Comparison of ENCODE assay signal across 9 mouse cellular contexts in genomic region chr9:14697903-14698302, GRCm38 (mm10). TPM values are rescaled to one million over a fixed set of nuclear protein-coding genes. Genes with fewer than 3 reads are reported as not detected.
DNase-seq lines count a peak whose midpoint lies in the region; ATAC-seq and TF ChIP-seq lines count a peak whose summit lies in the region.
"Had no signal": no experiment of that assay in that cellular context is flagged by ENCODE, and none has a peak within 500 bp of the region (broad histone marks: within the 10 kb centered on the region; RNA-seq: fewer than 3 reads in every experiment).

No protein-coding gene starts in this region.

- no peak overlapping the region for H3K9ac ChIP-seq in lung, embryonic 15.5 days
- no peak overlapping the region for H3K9ac ChIP-seq in midbrain, embryonic 13.5 days (replicated peaks)
- H3K9ac ChIP-seq: midbrain, embryonic 12.5 days had no signal

- no peak for TF ChIP-seq POLR2A in spleen, adult 2 months (IDR thresholded peaks at IDR 0.05; ENCODE audit: low read depth, low read length)

- H3K4me2 ChIP-seq in lung, embryonic 15.5 days = no peak overlapping the region
- no peak overlapping the region for H3K4me2 ChIP-seq in midbrain, embryonic 13.5 days (replicated peaks)
- H3K4me2 ChIP-seq: midbrain, embryonic 12.5 days had no signal

- no peaks in the 10 kb centered on the region for H3K4me1 ChIP-seq in spleen, adult 2 months (ENCODE audit: control insufficient read depth, insufficient read depth, insufficient read length)
- no peaks in the 10 kb centered on the region for H3K4me1 ChIP-seq in lung, embryonic 15.5 days
- no peaks in the 10 kb centered on the region for H3K4me1 ChIP-seq in midbrain, embryonic 13.5 days (replicated peaks)
- H3K4me1 ChIP-seq: midbrain, embryonic 12.5 days had no signal

- H3K9me3 ChIP-seq in lung, embryonic 15.5 days = no peaks in the 10 kb centered on the region
- no peaks in the 10 kb centered on the region for H3K9me3 ChIP-seq in midbrain, embryonic 13.5 days
- H3K9me3 ChIP-seq: midbrain, embryonic 12.5 days had no signal

- peak; percentile 9; the same call in 1 of the 2 replicates for TF ChIP-seq CTCF in spleen, adult 2 months (IDR thresholded peaks at IDR 0.05; ENCODE audit: extremely low read depth, insufficient read depth, insufficient read length, insufficient replicate concordance)

- H3K4me3 ChIP-seq in spleen, adult 2 months (ENCODE audit: extremely low read depth, insufficient read depth, insufficient read length) = no peak overlapping the region
- H3K4me3 ChIP-seq in lung, embryonic 15.5 days = no peak overlapping the region
- no peak overlapping the region for H3K4me3 ChIP-seq in midbrain, embryonic 13.5 days (replicated peaks)
- H3K4me3 ChIP-seq: midbrain, embryonic 12.5 days had no signal

- H3K36me3 ChIP-seq in spleen, adult 2 months (ENCODE audit: control insufficient read depth, insufficient read depth, low read length) = no peaks in the 10 kb centered on the region
- no peaks in the 10 kb centered on the region for H3K36me3 ChIP-seq in lung, embryonic 15.5 days
- no peaks in the 10 kb centered on the region for H3K36me3 ChIP-seq in midbrain, embryonic 13.5 days
- H3K36me3 ChIP-seq: midbrain, embryonic 12.5 days had no signal

- no peak overlapping the region for H3K27ac ChIP-seq in spleen, adult 2 months (ENCODE audit: insufficient read depth, low read length)
- H3K27ac ChIP-seq in lung, embryonic 15.5 days = no peak overlapping the region
- H3K27ac ChIP-seq in midbrain, embryonic 13.5 days = no peak overlapping the region
- H3K27ac ChIP-seq: midbrain, embryonic 12.5 days had no signal

- 0 out of 2 replicates have a peak, but pooled peaks have one; percentile 39 for ATAC-seq in lung, embryonic 15.5 days (ENCODE audit: borderline replicate concordance, extremely low read depth, low FRiP score, low TSS enrichment)
- no peak for ATAC-seq in midbrain, embryonic 13.5 days

- H3K27me3 ChIP-seq in spleen, adult 2 months (ENCODE audit: control insufficient read depth, insufficient read depth, low read length) = no peaks in the 10 kb centered on the region
- no peaks in the 10 kb centered on the region for H3K27me3 ChIP-seq in lung, embryonic 15.5 days
- H3K27me3 ChIP-seq in midbrain, embryonic 13.5 days = no peaks in the 10 kb centered on the region
- H3K27me3 ChIP-seq: midbrain, embryonic 12.5 days had no signal

- peak; percentile 67 for DNase-seq in adrenal gland, postnatal 14 days
- DNase-seq in adrenal gland, adult 8-10 months = no peak
- peak in 1 of 2 experiments; percentile 10 for DNase-seq in spleen, adult 2 months (ENCODE audit: low read depth in 1 of 2, low spot score in 2 of 2)
- no peak for DNase-seq in spleen, adult 12 weeks (ENCODE audit: low spot score)
- DNase-seq in thymus, postnatal 4 days = peak; percentile 77
- no peak for DNase-seq in urinary bladder, postnatal 10 days (ENCODE audit: low spot score)

- WGBS in spleen, adult 2 months = 41% methylated on average over 4 of the region's 4 CpGs
- WGBS in lung, embryonic 15.5 days = 63% methylated on average over 4 of the region's 4 CpGs
- 70% methylated on average over 4 of the region's 4 CpGs for WGBS in midbrain, embryonic 13.5 days

RNA-seq across cellular contexts. Expression of gene Piwil4, which starts 42.6 kb away (rescaled TPM):
- not detected in 2 replicates for total RNA-seq in adrenal gland, postnatal 14 days (2021)
- total RNA-seq in adrenal gland, adult 8-10 months (2022) = under 1 TPM in 3 of 4 experiments, not detected in 1; 0.09 to 0.27 (median 0.15) TPM
- 0.19 and 0.46 TPM in 2 replicates for polyA plus RNA-seq in spleen, adult 2 months (2012; rRNA removed)
- polyA plus RNA-seq in lung, embryonic 15.5 days (2015; fragmentation: Nextera tagmentation; extraction: Ambion mirVana) = 0.23 and 0.25 TPM in 2 replicates
- 0.19 and 0.43 TPM in 2 replicates for polyA plus RNA-seq in midbrain, embryonic 13.5 days (2015; fragmentation: Nextera tagmentation; extraction: Ambion mirVana)

RNA-seq across cellular contexts. Expression of gene Amotl1, which starts 53.0 kb away (rescaled TPM):
- total RNA-seq in adrenal gland, postnatal 14 days (2021) = 33.3 and 36.4 TPM in 2 replicates
- total RNA-seq in adrenal gland, adult 8-10 months (2022) = 10 to 100 TPM; 26.5 to 48.4 (median 40.6) TPM
- 6.7 and 7.0 TPM in 2 replicates for polyA plus RNA-seq in spleen, adult 2 months (2012; rRNA removed)
- 17.7 and 19.1 TPM in 2 replicates for polyA plus RNA-seq in lung, embryonic 15.5 days (2015; fragmentation: Nextera tagmentation; extraction: Ambion mirVana)
- 9.8 and 9.9 TPM in 2 replicates for polyA plus RNA-seq in midbrain, embryonic 13.5 days (2015; fragmentation: Nextera tagmentation; extraction: Ambion mirVana)

RNA-seq across cellular contexts. Expression of gene Fut4, which starts 54.3 kb away (rescaled TPM):
- 1.5 and 2.7 TPM in 2 replicates for total RNA-seq in adrenal gland, postnatal 14 days (2021)
- total RNA-seq in adrenal gland, adult 8-10 months (2022) = 1 to 10 TPM; 1.2 to 2.6 (median 1.7) TPM
- 4.3 and 6.0 TPM in 2 replicates for polyA plus RNA-seq in spleen, adult 2 months (2012; rRNA removed)
- 2.9 and 3.6 TPM in 2 replicates for polyA plus RNA-seq in lung, embryonic 15.5 days (2015; fragmentation: Nextera tagmentation; extraction: Ambion mirVana)
- 1.0 and 1.4 TPM in 2 replicates for polyA plus RNA-seq in midbrain, embryonic 13.5 days (2015; fragmentation: Nextera tagmentation; extraction: Ambion mirVana)

Comparison
In these comparisons a context has a peak if more than half of its experiments do, and no peak if none do; other contexts are left out.
1. DNase-seq: peak in adrenal gland, postnatal 14 days (single experiment) and thymus, postnatal 4 days (single experiment); none in adrenal gland, adult 8-10 months (single experiment), spleen, adult 12 weeks (single experiment) and urinary bladder, postnatal 10 days (single experiment).